13 mouse cellular contexts compared by ENCODE assay signal in the genomic region with DNA sequence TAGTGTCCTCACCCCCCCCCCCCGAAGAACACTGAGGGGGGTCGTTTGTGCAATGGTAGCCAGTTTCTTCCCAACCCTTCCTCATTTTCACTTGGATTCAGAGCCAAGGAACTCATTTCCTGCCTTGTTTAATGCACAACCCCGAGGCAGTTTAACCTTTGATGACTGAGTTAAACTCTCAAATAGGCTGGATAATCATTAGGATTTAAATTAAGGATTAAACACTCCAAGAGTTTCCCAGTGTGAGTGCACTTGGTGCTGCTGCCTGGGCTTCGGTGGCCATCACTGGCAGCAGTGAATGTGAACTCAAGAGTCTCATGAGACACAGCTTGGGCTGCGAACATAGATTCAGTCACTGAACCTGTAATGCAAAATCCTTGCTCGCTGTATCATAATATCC.
"Had no signal": no experiment of that assay in that cellular context is flagged by ENCODE, and none has a peak within 500 bp of the region (broad histone marks: within the 10 kb centered on the region; RNA-seq: fewer than 3 reads in every experiment).

No protein-coding gene starts in this region.

- ATAC-seq: intestine, embryonic 16.5 days; lung, postnatal 0 days had no signal

- H3K36me3 ChIP-seq: limb, embryonic 13.5 days; midbrain, embryonic 10.5 days; neural tube, embryonic 15.5 days had no signal

- H3K9me3 ChIP-seq: limb, embryonic 13.5 days; midbrain, embryonic 10.5 days; neural tube, embryonic 15.5 days had no signal

- DNase-seq: lung, adult 18-20 months; lung, postnatal 36 days; right cerebral cortex, adult 18-20 months; thymus, postnatal 4 days had no signal

- H3K27me3 ChIP-seq: limb, embryonic 13.5 days; neural tube, embryonic 15.5 days had no signal

- H3K4me2 ChIP-seq: limb, embryonic 13.5 days; neural tube, embryonic 15.5 days had no signal

- H3K4me3 ChIP-seq: layer of hippocampus, adult 2 months; limb, embryonic 13.5 days; midbrain, embryonic 10.5 days; myocyte; neural tube, embryonic 15.5 days had no signal

- H3K9ac ChIP-seq: limb, embryonic 13.5 days; liver, embryonic 14.5 days; neural tube, embryonic 15.5 days had no signal

- H3K27ac ChIP-seq: layer of hippocampus, adult 2 months; limb, embryonic 13.5 days; liver, embryonic 14.5 days; midbrain, embryonic 10.5 days; neural tube, embryonic 15.5 days; stomach, postnatal 0 days had no signal

- H3K4me1 ChIP-seq: limb, embryonic 13.5 days; midbrain, embryonic 10.5 days; neural tube, embryonic 15.5 days had no signal
